Mouse (Mus musculus) embryonic facial prominence, embryonic 14.5 days (tissue): ENCODE results near the gene Smad9. TPM values are rescaled to one million over a fixed set of nuclear protein-coding genes. Genes with fewer than 3 reads are reported as not detected.
A peak's percentile ranks its signal among the peaks of the same experiment; 100 is the strongest.

Experiments used
- ATAC-seq: fragments of 200-750 bp; cut with Nextera tagmentation; 2 replicates; pipeline ENCODE4 v1.8.0; 2017; ENCODE audit warnings: low read depth, moderate number of reproducible peaks, moderate TSS enrichment
- DNase-seq: peaks from one replicate; pipeline ENCODE4 v3.0.0-alpha.2; 2015; ENCODE audit warnings: low spot score
- H3K27ac ChIP-seq: fragments of 300-500 bp; sonication (generic); replicated peaks from 2 replicates; pipeline ENCODE4 v1.5.1; 2014; ENCODE audit warnings: low read depth, mild to moderate bottlenecking, low read length, moderate library complexity
- H3K27me3 ChIP-seq: fragments of 300-500 bp; sonication (generic); replicated peaks from 2 replicates; pipeline ENCODE4 v1.6.1; 2014; ENCODE audit warnings: low read length; ENCODE audit not compliant: control insufficient read depth, insufficient read depth
- H3K36me3 ChIP-seq: fragments of 300-500 bp; sonication (generic); 2 replicates; pipeline ENCODE4 v1.6.1; 2014; ENCODE audit warnings: low read length, mixed read lengths; ENCODE audit not compliant: control insufficient read depth, insufficient read depth
- H3K4me1 ChIP-seq: fragments of 300-500 bp; sonication (generic); 2 replicates; pipeline ENCODE4 v1.6.1; 2014; ENCODE audit warnings: antibody characterized with exemption, low read length; ENCODE audit not compliant: control insufficient read depth, insufficient read depth
- H3K4me2 ChIP-seq: fragments of 300-500 bp; sonication (generic); 2 replicates; pipeline ENCODE4 v1.6.1; 2014; ENCODE audit warnings: low read depth, mild to moderate bottlenecking, low read length, moderate library complexity, mixed read lengths
- H3K4me3 ChIP-seq: fragments of 300-500 bp; sonication (generic); 2 replicates; pipeline ENCODE4 v1.5.1; 2014; ENCODE audit warnings: low read depth, mild to moderate bottlenecking, low read length
- H3K9ac ChIP-seq: fragments of 300-500 bp; sonication (generic); 2 replicates; pipeline ENCODE4 v1.6.1; 2014; ENCODE audit warnings: low read depth, mild to moderate bottlenecking, low read length, moderate library complexity, mixed read lengths
- H3K9me3 ChIP-seq: fragments of 300-500 bp; sonication (generic); 2 replicates; pipeline ENCODE4 v1.6.1; 2016; ENCODE audit warnings: low read length; ENCODE audit not compliant: control insufficient read depth
- WGBS: fragments of 180-500 bp; shearing (Covaris S2); extraction: QIAGEN DNeasy Blood & Tissue Kit; methylation state at CpG from one replicate; pipeline ENCODE4 v1.1.7; 2014; 5-methylcytosine and 5-hydroxymethylcytosine counted together
- polyA plus RNA-seq: library from polyadenylated mRNA; unstranded; fragments of >200 nt; fragmentation: Nextera tagmentation; extraction: Ambion mirVana; gene quantifications from 2 replicates; pipeline ENCODE4 v1.2.1, GENCODE M21; 2014

Gene Smad9
- polyA plus RNA-seq, 1 experiment from 2014 or later: 2.1 TPM

DNA sequence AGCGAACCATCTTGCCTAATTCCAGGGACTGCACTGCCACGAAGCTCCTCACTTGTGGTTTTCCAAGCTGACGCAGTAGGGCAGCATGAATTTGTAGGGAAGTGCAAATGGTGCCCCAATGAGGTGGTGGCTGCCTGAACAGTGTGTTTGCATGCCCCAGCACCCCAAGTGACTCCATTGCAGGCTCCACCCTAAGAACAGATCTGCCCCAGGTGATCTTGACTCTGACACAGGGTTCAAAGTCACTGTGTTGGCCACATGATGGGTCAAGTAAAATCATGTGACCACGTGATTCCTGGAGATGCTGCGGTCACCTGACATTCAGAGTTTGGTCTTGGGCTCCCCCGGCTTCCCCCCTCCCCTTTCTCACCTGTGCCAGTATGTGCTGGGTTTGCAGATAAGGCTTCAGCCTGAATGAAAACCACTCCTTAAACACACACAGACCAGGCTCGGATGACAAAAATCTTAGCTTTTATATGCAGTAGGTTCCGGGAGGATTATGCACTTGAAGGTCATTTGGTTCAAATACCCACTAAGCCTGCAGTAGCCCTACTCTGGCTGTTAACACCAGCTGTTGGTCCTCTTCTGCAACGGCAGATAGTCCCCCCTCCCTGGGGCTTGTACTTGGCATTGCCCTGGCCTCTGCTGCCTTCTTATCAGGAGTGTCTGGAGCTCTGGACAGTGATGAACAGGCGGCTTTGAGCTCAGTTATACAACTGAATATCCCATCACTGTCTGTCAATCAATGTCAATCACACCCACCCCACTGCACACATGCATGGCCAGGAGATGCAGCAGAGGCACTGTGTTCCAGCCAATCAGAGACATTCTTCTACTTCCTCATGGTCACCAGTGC, 36.7 kb downstream of the Smad9 start:
- peaks cover 14% of the 10 kb centered on the region for H3K9me3 ChIP-seq
- H3K4me3 ChIP-seq: no peak overlapping the region
- no peaks in the 10 kb centered on the region for H3K27me3 ChIP-seq
- ATAC-seq (no peak), DNase-seq (no peak)
- H3K4me1 ChIP-seq: no peaks in the 10 kb centered on the region
- 67% methylated on average over 10 of the region's 10 CpGs for WGBS
- H3K4me2 ChIP-seq: no peak overlapping the region
- peaks cover 27% of the 10 kb centered on the region; the same call in 1 of the 2 replicates for H3K36me3 ChIP-seq
- H3K9ac ChIP-seq: no peak overlapping the region
- H3K27ac ChIP-seq: no peak overlapping the region

GRCm38 (mm10) chr3:54793762-54794161, 38.4 kb downstream of the Smad9 start:
- Histone ChIP-seq H3K4me2 (no peak overlapping the region), H3K27me3 (no peaks in the 10 kb centered on the region), H3K27ac (no peak overlapping the region), H3K9me3 (peaks cover 14% of the 10 kb centered on the region), H3K4me1 (no peaks in the 10 kb centered on the region), H3K9ac (no peak overlapping the region), H3K36me3 (peaks cover 27% of the 10 kb centered on the region; the same call in 1 of the 2 replicates), H3K4me3 (no peak overlapping the region)
- DNase-seq (no peak), ATAC-seq (no peak)
- 87% methylated on average over 6 of the region's 6 CpGs for WGBS

- DNase-seq (no peak), ATAC-seq (no peak)
- peaks cover 22% of the 10 kb centered on the region; the same call in 1 of the 2 replicates for H3K36me3 ChIP-seq
- no peak overlapping the region for H3K4me2 ChIP-seq
- no peaks in the 10 kb centered on the region for H3K4me1 ChIP-seq
- WGBS: 95% methylated on average over 5 of the region's 5 CpGs
- no peak overlapping the region for H3K27ac ChIP-seq
- no peak overlapping the region for H3K4me3 ChIP-seq
- no peak overlapping the region for H3K9ac ChIP-seq
- no peaks in the 10 kb centered on the region for H3K27me3 ChIP-seq
- peaks cover 14% of the 10 kb centered on the region for H3K9me3 ChIP-seq
Observed at GRCm38 (mm10) chr3:54795379-54795778, 40.0 kb downstream of the Smad9 start.

- no peak for ATAC-seq
- Histone ChIP-seq H3K27me3 (no peaks in the 10 kb centered on the region), H3K27ac (no peak overlapping the region), H3K4me3 (no peak overlapping the region), H3K36me3 (peaks cover 22% of the 10 kb centered on the region; the same call in 1 of the 2 replicates), H3K9ac (no peak overlapping the region), H3K4me1 (no peaks in the 10 kb centered on the region), H3K9me3 (peaks cover 14% of the 10 kb centered on the region), H3K4me2 (no peak overlapping the region)
- WGBS: 94% methylated on average over 1 of the region's 1 CpGs
- no peak for DNase-seq
Observed at GRCm38 (mm10) chr3:54795806-54796205, 40.4 kb downstream of the Smad9 start.

GRCm38 (mm10) chr3:54797211-54797610, 41.8 kb downstream of the Smad9 start:
- no peak overlapping the region for H3K4me3 ChIP-seq

GRCm38 (mm10) chr3:54803713-54804112, 48.3 kb downstream of the Smad9 start:
- Histone ChIP-seq H3K27ac (no peak overlapping the region), H3K4me3 (no peak overlapping the region), H3K36me3 (peaks cover 13% of the 10 kb centered on the region), H3K4me2 (no peak overlapping the region), H3K27me3 (no peaks in the 10 kb centered on the region), H3K4me1 (peaks cover 5% of the 10 kb centered on the region; the same call in 1 of the 2 replicates), H3K9ac (no peak overlapping the region), H3K9me3 (no peaks in the 10 kb centered on the region)
- DNase-seq (no peak), ATAC-seq (no peak)
- 94% methylated on average over 8 of the region's 8 CpGs for WGBS

More at GRCm38 (mm10) chr3:54797211-54797610, 41.8 kb downstream of the Smad9 start:
- H3K4me2 ChIP-seq: no peak overlapping the region
- no peak overlapping the region for H3K9ac ChIP-seq
- no peak; the same call in 1 of the 2 replicates for ATAC-seq
- H3K27ac ChIP-seq: no peak overlapping the region
- peak; percentile 56 for DNase-seq
- peaks cover 14% of the 10 kb centered on the region for H3K9me3 ChIP-seq
- WGBS: 41% methylated on average over 16 of the region's 16 CpGs
- no peaks in the 10 kb centered on the region for H3K4me1 ChIP-seq
- H3K27me3 ChIP-seq: no peaks in the 10 kb centered on the region
- peaks cover 22% of the 10 kb centered on the region; the same call in 1 of the 2 replicates for H3K36me3 ChIP-seq

DNA sequence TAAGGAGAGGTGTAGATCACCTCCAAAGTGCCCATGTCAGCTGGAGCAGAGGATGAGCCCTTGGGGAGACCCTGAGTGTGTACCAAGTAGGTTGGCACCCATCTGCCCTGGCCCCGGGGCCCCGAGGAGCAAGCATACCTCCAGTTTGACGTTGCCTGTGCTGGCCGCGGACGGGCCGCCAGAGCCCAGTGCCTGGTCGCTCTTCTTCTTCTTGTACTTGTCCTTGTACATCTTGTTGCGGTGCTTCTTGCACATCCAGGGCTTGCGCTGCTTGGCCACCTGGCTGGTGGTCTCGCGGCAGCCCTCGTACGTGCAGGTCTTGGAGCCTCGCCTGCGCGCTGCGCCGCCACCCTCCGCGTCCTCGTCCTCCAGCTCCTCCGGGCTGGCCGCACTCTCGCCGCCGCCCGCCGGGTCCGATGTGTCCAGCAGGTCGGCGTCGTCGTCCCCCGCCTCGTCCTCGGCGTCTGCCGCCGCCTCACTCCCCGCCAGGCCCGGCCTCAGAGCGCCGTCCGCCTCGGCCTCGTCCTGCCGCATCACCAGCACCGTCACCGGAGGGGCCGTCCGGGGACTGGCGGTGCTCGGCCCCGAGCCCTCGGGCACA, 51.8 kb downstream of the Smad9 start:
- H3K4me3 ChIP-seq: peak overlapping the region; percentile 93
- H3K9ac ChIP-seq: peak overlapping the region; percentile 93
- WGBS: under 1% methylated on average over 48 of the region's 56 CpGs
- peaks cover 5% of the 10 kb centered on the region; the same call in 1 of the 2 replicates for H3K4me1 ChIP-seq
- peak overlapping the region; percentile 95 for H3K4me2 ChIP-seq
- DNase-seq: peak; percentile 41
- H3K36me3 ChIP-seq: peaks cover 13% of the 10 kb centered on the region
- H3K9me3 ChIP-seq: no peaks in the 10 kb centered on the region
- ATAC-seq: peak; percentile 74
- no peaks in the 10 kb centered on the region for H3K27me3 ChIP-seq
- peak overlapping the region; percentile 89 for H3K27ac ChIP-seq

GRCm38 (mm10) chr3:54807666-54808217, 52.4 kb downstream of the Smad9 start, which contains the start of gene Rfxap:
Gene Rfxap, minus strand, starts transcription at chr3:54807791.
- peak within 1 kb of the TSS; percentile 89 for H3K27ac ChIP-seq
- ATAC-seq: peak; percentile 94
- peak within 1 kb of the TSS; percentile 95 for H3K4me2 ChIP-seq
- no peaks in the 10 kb centered on the region for H3K27me3 ChIP-seq
- peak; percentile 97 for DNase-seq
- H3K4me3 ChIP-seq: peak within 1 kb of the TSS; percentile 93
- H3K9ac ChIP-seq: peak within 1 kb of the TSS; percentile 93
- H3K4me1 ChIP-seq: peaks cover 5% of the 10 kb centered on the region; the same call in 1 of the 2 replicates
- H3K9me3 ChIP-seq: no peaks in the 10 kb centered on the region
- peaks cover 13% of the 10 kb centered on the region for H3K36me3 ChIP-seq
- 0% methylated on average over 47 of the region's 52 CpGs for WGBS
